13 mouse cellular contexts compared by ENCODE assay signal in genomic region chr16:85037969-85038644, GRCm38 (mm10).
DNase-seq lines count a peak whose midpoint lies in the region; ATAC-seq and TF ChIP-seq lines count a peak whose summit lies in the region.
"Had no signal": no experiment of that assay in that cellular context is flagged by ENCODE, and none has a peak within 500 bp of the region (broad histone marks: within the 10 kb centered on the region; RNA-seq: fewer than 3 reads in every experiment).

No protein-coding gene starts in this region.

- no peak overlapping the region for H3K4me3 ChIP-seq in heart, embryonic 15.5 days
- no peak overlapping the region for H3K4me3 ChIP-seq in CH12.LX (replicated peaks in 1 of 3; ENCODE audit: low read depth in 2 of 3, low read length in 2 of 3, poor library complexity in 1 of 3)
- H3K4me3 ChIP-seq in hindbrain, postnatal 0 days (ENCODE audit: low read length), result no peak overlapping the region
- H3K4me3 ChIP-seq: embryonic facial prominence, embryonic 12.5 days had no signal

- H3K36me3 ChIP-seq in heart, embryonic 15.5 days, result peaks cover 8% of the 10 kb centered on the region; the same call in 1 of the 2 replicates
- peaks cover 18 to 38% of the 10 kb centered on the region in 2 experiments for H3K36me3 ChIP-seq in CH12.LX (replicated peaks in 1 of 2; ENCODE audit: control insufficient read depth in 1 of 2, insufficient read depth in 1 of 2, low read length in 1 of 2)
- H3K36me3 ChIP-seq in hindbrain, postnatal 0 days (ENCODE audit: insufficient read depth, low read length), result peaks cover 5% of the 10 kb centered on the region

- no peak overlapping the region for H3K4me2 ChIP-seq in heart, embryonic 15.5 days
- H3K4me2 ChIP-seq in CH12.LX (ENCODE audit: insufficient read depth, low read depth, poor library complexity, severe bottlenecking), result peak overlapping the region; percentile 17
- H3K4me2 ChIP-seq in hindbrain, postnatal 0 days (ENCODE audit: low read depth, low read length), result no peak overlapping the region
- H3K4me2 ChIP-seq: embryonic facial prominence, embryonic 12.5 days had no signal

- H3K4me1 ChIP-seq in heart, embryonic 15.5 days (replicated peaks), result peaks cover 14% of the 10 kb centered on the region
- peaks cover 11 to 36% of the 10 kb centered on the region in 2 experiments; a peak in 3 of 4 replicates for H3K4me1 ChIP-seq in CH12.LX (ENCODE audit: control insufficient read depth in 1 of 2, insufficient read depth in 2 of 2)
- H3K4me1 ChIP-seq in hindbrain, postnatal 0 days (ENCODE audit: insufficient read depth, low read length), result no peaks in the 10 kb centered on the region

- H3K27me3 ChIP-seq in heart, embryonic 15.5 days, result no peaks in the 10 kb centered on the region
- no peaks in the 10 kb centered on the region for H3K27me3 ChIP-seq in CH12.LX (replicated peaks)
- H3K27me3 ChIP-seq in hindbrain, postnatal 0 days (ENCODE audit: insufficient read depth, low read length), result no peaks in the 10 kb centered on the region
- H3K27me3 ChIP-seq: embryonic facial prominence, embryonic 12.5 days had no signal

- H3K9me3 ChIP-seq in heart, embryonic 15.5 days (replicated peaks), result no peaks in the 10 kb centered on the region
- H3K9me3 ChIP-seq in CH12.LX (replicated peaks; ENCODE audit: low read length), result peaks cover 6% of the 10 kb centered on the region
- no peaks in the 10 kb centered on the region for H3K9me3 ChIP-seq in hindbrain, postnatal 0 days (ENCODE audit: low read length)
- H3K9me3 ChIP-seq: embryonic facial prominence, embryonic 12.5 days had no signal

- in situ Hi-C loops in CH12.LX (cut with MboI; ENCODE audit: low pct_ligation_motif_present, low pct_unique_long_range_greater_than_20kb, low sequenced_read_pairs), result no loop called here

- no peaks in the 10 kb centered on the region for H3K79me2 ChIP-seq in CH12.LX (replicated peaks; ENCODE audit: control insufficient read depth, extremely low read depth, insufficient read depth, poor library complexity, severe bottlenecking)

- TF ChIP-seq POLR2A in CH12.LX (IDR thresholded peaks at IDR 0.05; ENCODE audit: low read depth, low read length), result no peak

- DNase-seq in heart, postnatal 10 days, result no peak
- DNase-seq in CH12.LX (ENCODE audit: extremely low read depth) (peak; percentile 73), R1 (ENCODE audit: low read depth, low spot score) (peak; percentile 11)
- DNase-seq in hindbrain, postnatal 0 days (ENCODE audit: low spot score), result no peak
- no peak for DNase-seq in adrenal gland, postnatal 25 days
- no peak for DNase-seq in urinary bladder, postnatal 4 days (ENCODE audit: low spot score in 2 of 2)
- DNase-seq in adrenal gland, postnatal 4 days (ENCODE audit: low spot score in 2 of 2), result no peak
- DNase-seq: gastrocnemius, postnatal 25 days; kidney, adult 9 months; thymus, postnatal 14 days had no signal

- TF ChIP-seq CTCF in CH12.LX (conservative IDR thresholded peaks at IDR 0.05 in 1 of 2, IDR thresholded peaks at IDR 0.05 in 1 of 2; ENCODE audit: low read depth in 2 of 2, low read length in 2 of 2), result no peak
- TF ChIP-seq CTCF in hindbrain, postnatal 0 days (IDR thresholded peaks at IDR 0.05; ENCODE audit: low read depth), result no peak

- dilution Hi-C loops in CH12.LX (cut with MboI; ENCODE audit: extremely low pct_ligation_motif_present, extremely low pct_unique_long_range_greater_than_20kb, low sequenced_read_pairs), result no loop called here

- no peak for ATAC-seq in heart, embryonic 15.5 days (replicated peaks; ENCODE audit: insufficient number of reproducible peaks, insufficient read depth, low FRiP score, low read depth)
- peak; percentile 64 for ATAC-seq in hindbrain, postnatal 0 days

- no peak; the same call in 1 of the 2 replicates for TF ChIP-seq RAD21 in CH12.LX (IDR thresholded peaks at IDR 0.05; ENCODE audit: low read depth, low read length)

- TF ChIP-seq EP300 in CH12.LX (IDR thresholded peaks at IDR 0.05; ENCODE audit: low read length), result no peak

- intact Hi-C loops in heart, postnatal 10 days (cut with DNase I), result no loop called here

- no peak overlapping the region for H3K9ac ChIP-seq in heart, embryonic 15.5 days
- H3K9ac ChIP-seq in CH12.LX (ENCODE audit: insufficient read depth, low read depth), result 0 out of 2 replicates have a peak overlapping the region, but pooled peaks have one; percentile 0
- no peak overlapping the region for H3K9ac ChIP-seq in hindbrain, postnatal 0 days (replicated peaks; ENCODE audit: low read length)
- H3K9ac ChIP-seq: embryonic facial prominence, embryonic 12.5 days; liver, embryonic 14.5 days had no signal

- 54% methylated on average over 10 of the region's 10 CpGs for WGBS in heart, embryonic 15.5 days
- WGBS in hindbrain, postnatal 0 days, result 66% methylated on average over 10 of the region's 10 CpGs

- H3K27ac ChIP-seq in heart, embryonic 15.5 days, result peak overlapping the region; percentile 44
- peak overlapping the region; percentile 29; the same call in 1 of the 2 replicates for H3K27ac ChIP-seq in CH12.LX (ENCODE audit: insufficient read depth, low read depth)
- H3K27ac ChIP-seq in hindbrain, postnatal 0 days, result peak overlapping the region; percentile 34; the same call in 1 of the 2 replicates
- H3K27ac ChIP-seq: embryonic facial prominence, embryonic 12.5 days; liver, embryonic 14.5 days had no signal

TF ChIP-seq in CH12.LX, 34 proteins besides CTCF, POLR2A, EP300 and RAD21:
- no peak for TF ChIP-seq CHD1 (IDR thresholded peaks at IDR 0.05; ENCODE audit: low read depth, low read length)
- peak; percentile 50; the same call in 1 of the 2 replicates for TF ChIP-seq MAFK (IDR thresholded peaks at IDR 0.05; ENCODE audit: insufficient replicate concordance, low read length)
- peak; percentile 94 for TF ChIP-seq MEF2A (IDR thresholded peaks at IDR 0.05; ENCODE audit: borderline replicate concordance, low read depth, low read length)
- TF ChIP-seq MAX (IDR thresholded peaks at IDR 0.05; ENCODE audit: low read length), result no peak
- TF ChIP-seq ZKSCAN1 (IDR thresholded peaks at IDR 0.05; ENCODE audit: borderline replicate concordance, low read depth, low read length), result no peak
- TF ChIP-seq ETS1 (conservative IDR thresholded peaks at IDR 0.05; ENCODE audit: low read depth, low read length), result 0 out of 2 replicates have a peak, but pooled peaks have one; percentile 16
- peak; percentile 8; the same call in 1 of the 2 replicates for TF ChIP-seq BHLHE40 (IDR thresholded peaks at IDR 0.05; ENCODE audit: low read depth, low read length)
TF ChIP-seq in CH12.LX: peak in this region for 4.

Comparison
In these comparisons a context has a peak if more than half of its experiments do, and no peak if none do; other contexts are left out.
1. DNase-seq: peak in CH12.LX (single experiment) and R1 (single experiment); none in heart, postnatal 10 days (0 of 2), hindbrain, postnatal 0 days (single experiment), adrenal gland, postnatal 25 days (single experiment), urinary bladder, postnatal 4 days (0 of 2) and adrenal gland, postnatal 4 days (0 of 2).
2. Peak in every context shown above with its lines, with median percentiles within 50 percentile points of each other: H3K27ac ChIP-seq.